ENCODE assay signal across 11 mouse cellular contexts in genomic region chr5:128536393-128536792, GRCm38 (mm10).
DNase-seq lines count a peak whose midpoint lies in the region; ATAC-seq and TF ChIP-seq lines count a peak whose summit lies in the region.
"Had no signal": no experiment of that assay in that cellular context is flagged by ENCODE, and none has a peak within 500 bp of the region (broad histone marks: within the 10 kb centered on the region; RNA-seq: fewer than 3 reads in every experiment).

No protein-coding gene starts in this region.

- no peak for DNase-seq in kidney, adult 2 months
- DNase-seq in brain, embryonic 14.5 days (ENCODE audit: low read depth): peak; percentile 68
- no peak for DNase-seq in hindbrain, embryonic 11.5 days (ENCODE audit: low spot score)
- DNase-seq in adrenal gland, postnatal 10 days: no peak
- DNase-seq in lung, adult 2 months: no peak
- no peak for DNase-seq in spleen, postnatal 4 days (ENCODE audit: low spot score in 2 of 2)
- DNase-seq: adrenal gland, postnatal 25 days; gastrocnemius, postnatal 10 days had no signal

- 11% methylated on average over 8 of the region's 8 CpGs for WGBS in kidney, embryonic 14.5 days
- WGBS in kidney, adult 2 months: 10% methylated on average over 8 of the region's 8 CpGs
- 35% methylated on average over 8 of the region's 8 CpGs for WGBS in hindbrain, embryonic 11.5 days
- 12% methylated on average over 8 of the region's 8 CpGs for WGBS in midbrain, embryonic 15.5 days
- WGBS in lung, adult 2 months: 45% methylated on average over 8 of the region's 8 CpGs

- TF ChIP-seq POLR2A in kidney, adult 2 months (IDR thresholded peaks at IDR 0.05; ENCODE audit: low read depth, low read length): no peak
- TF ChIP-seq POLR2A in brain, embryonic 14.5 days (IDR thresholded peaks at IDR 0.05; ENCODE audit: borderline replicate concordance, extremely low read depth, insufficient read depth, insufficient read length, poor library complexity, severe bottlenecking): no peak
- TF ChIP-seq POLR2A in lung, adult 2 months (IDR thresholded peaks at IDR 0.05; ENCODE audit: borderline replicate concordance, extremely low read depth, low read depth, low read length): no peak

- no peak overlapping the region for H3K4me3 ChIP-seq in kidney, embryonic 14.5 days (ENCODE audit: low read length)
- no peak overlapping the region for H3K4me3 ChIP-seq in kidney, adult 2 months (ENCODE audit: insufficient read depth, low read depth, low read length)
- H3K4me3 ChIP-seq in hindbrain, embryonic 11.5 days (ENCODE audit: low read depth, low read length): no peak overlapping the region
- 0 out of 2 replicates have a peak overlapping the region, but pooled peaks have one; percentile 3 for H3K4me3 ChIP-seq in midbrain, embryonic 15.5 days
- no peak overlapping the region for H3K4me3 ChIP-seq in lung, adult 2 months (replicated peaks; ENCODE audit: extremely low read depth, low read depth, low read length)

- no peaks in the 10 kb centered on the region for H3K36me3 ChIP-seq in kidney, embryonic 14.5 days (ENCODE audit: control insufficient read depth, insufficient read depth, low read length)
- no peaks in the 10 kb centered on the region for H3K36me3 ChIP-seq in kidney, adult 2 months (ENCODE audit: control insufficient read depth, insufficient read depth, low read length)
- no peaks in the 10 kb centered on the region for H3K36me3 ChIP-seq in hindbrain, embryonic 11.5 days (ENCODE audit: control insufficient read depth, insufficient read depth, low read length)
- H3K36me3 ChIP-seq in midbrain, embryonic 15.5 days (replicated peaks): no peaks in the 10 kb centered on the region

- no peak overlapping the region for H3K27ac ChIP-seq in kidney, embryonic 14.5 days (ENCODE audit: low read depth, low read length)
- no peak overlapping the region for H3K27ac ChIP-seq in kidney, adult 2 months (ENCODE audit: insufficient read depth, low read depth, low read length)
- H3K27ac ChIP-seq in hindbrain, embryonic 11.5 days (ENCODE audit: low read depth, low read length): no peak overlapping the region
- peak overlapping the region; percentile 4; the same call in 1 of the 2 replicates for H3K27ac ChIP-seq in midbrain, embryonic 15.5 days

- ATAC-seq in kidney, embryonic 14.5 days (ENCODE audit: low FRiP score, low TSS enrichment): no peak
- ATAC-seq in hindbrain, embryonic 11.5 days (ENCODE audit: low FRiP score): no peak
- no peak for ATAC-seq in midbrain, embryonic 15.5 days (replicated peaks)

- no peaks in the 10 kb centered on the region for H3K27me3 ChIP-seq in kidney, embryonic 14.5 days (ENCODE audit: control insufficient read depth, insufficient read depth, low read length)
- no peaks in the 10 kb centered on the region for H3K27me3 ChIP-seq in kidney, adult 2 months (replicated peaks; ENCODE audit: control insufficient read depth, insufficient read depth, low read length)
- no peaks in the 10 kb centered on the region for H3K27me3 ChIP-seq in hindbrain, embryonic 11.5 days (ENCODE audit: control insufficient read depth, insufficient read depth, low read length)
- no peaks in the 10 kb centered on the region; the same call in 1 of the 2 replicates for H3K27me3 ChIP-seq in midbrain, embryonic 15.5 days (replicated peaks)
- H3K27me3 ChIP-seq: CH12.LX had no signal

- H3K4me2 ChIP-seq in kidney, embryonic 14.5 days (replicated peaks; ENCODE audit: low read depth, low read length): peak overlapping the region; percentile 28
- peak overlapping the region; percentile 15; the same call in 1 of the 2 replicates for H3K4me2 ChIP-seq in hindbrain, embryonic 11.5 days (replicated peaks; ENCODE audit: low read depth, low read length)
- H3K4me2 ChIP-seq in midbrain, embryonic 15.5 days: peak overlapping the region; percentile 41

- H3K9ac ChIP-seq in kidney, embryonic 14.5 days (ENCODE audit: low read depth, low read length): no peak overlapping the region
- H3K9ac ChIP-seq in hindbrain, embryonic 11.5 days (ENCODE audit: low read depth, low read length): no peak overlapping the region
- H3K9ac ChIP-seq in midbrain, embryonic 15.5 days: no peak overlapping the region

- no peaks in the 10 kb centered on the region for H3K9me3 ChIP-seq in kidney, embryonic 14.5 days (ENCODE audit: control insufficient read depth, low read length)
- H3K9me3 ChIP-seq in hindbrain, embryonic 11.5 days (ENCODE audit: control insufficient read depth, low read length): no peaks in the 10 kb centered on the region
- H3K9me3 ChIP-seq in midbrain, embryonic 15.5 days: no peaks in the 10 kb centered on the region

- TF ChIP-seq CTCF in kidney, adult 2 months (conservative IDR thresholded peaks at IDR 0.05; ENCODE audit: insufficient read depth, insufficient read length, low read depth, low read length): no peak
- no peak for TF ChIP-seq CTCF in brain, embryonic 14.5 days (IDR thresholded peaks at IDR 0.05; ENCODE audit: borderline replicate concordance, extremely low read depth, insufficient read depth, insufficient read length)
- TF ChIP-seq CTCF in lung, adult 2 months (IDR thresholded peaks at IDR 0.05; ENCODE audit: insufficient read depth, low read length): no peak

- H3K4me1 ChIP-seq in kidney, embryonic 14.5 days (ENCODE audit: control insufficient read depth, insufficient read depth, low read length): no peaks in the 10 kb centered on the region
- H3K4me1 ChIP-seq in kidney, adult 2 months (ENCODE audit: control insufficient read depth, insufficient read depth, low read length): no peaks in the 10 kb centered on the region
- H3K4me1 ChIP-seq in hindbrain, embryonic 11.5 days (replicated peaks; ENCODE audit: control insufficient read depth, insufficient read depth, low read length): no peaks in the 10 kb centered on the region
- peaks cover 14% of the 10 kb centered on the region for H3K4me1 ChIP-seq in midbrain, embryonic 15.5 days
- H3K4me1 ChIP-seq in lung, adult 2 months (ENCODE audit: control insufficient read depth, insufficient read depth, low read length): no peaks in the 10 kb centered on the region
